Mouse (Mus musculus): ENCODE results near the gene Nr5a2. TPM values are rescaled to one million over a fixed set of nuclear protein-coding genes. Genes with fewer than 3 reads are reported as not detected.
"Not testable (repeated sequence)": the region's sequence is repeated elsewhere in the genome, so short reads cannot be mapped to it uniquely, and the experiment has no call there.

The Nr5a2 gene
- total RNA-seq, 2 experiments from 2014 or later = not detected

DNA sequence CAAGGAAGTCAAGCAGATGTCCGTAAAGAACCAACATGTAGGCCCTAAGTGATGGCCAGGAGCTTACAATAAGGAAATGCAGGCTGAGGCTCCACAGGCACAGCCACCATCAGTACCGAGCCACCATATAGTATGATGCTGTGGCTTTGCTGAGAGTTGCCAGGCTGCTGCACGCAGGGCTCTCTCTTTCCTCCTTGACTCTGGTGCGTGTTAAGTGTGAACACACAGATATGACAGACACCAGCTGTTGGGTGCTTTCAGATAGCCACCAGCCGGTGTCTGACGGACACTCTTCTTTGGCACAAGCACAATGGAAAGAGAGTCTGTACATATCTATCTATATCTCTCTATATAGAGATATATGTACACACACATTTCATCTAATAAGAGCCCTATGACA, 97.0 kb downstream of the Nr5a2 start:
- ATAC-seq (replicated peaks; ENCODE audit: low FRiP score, low TSS enrichment, poor library complexity, severe bottlenecking) = no peak

DNA sequence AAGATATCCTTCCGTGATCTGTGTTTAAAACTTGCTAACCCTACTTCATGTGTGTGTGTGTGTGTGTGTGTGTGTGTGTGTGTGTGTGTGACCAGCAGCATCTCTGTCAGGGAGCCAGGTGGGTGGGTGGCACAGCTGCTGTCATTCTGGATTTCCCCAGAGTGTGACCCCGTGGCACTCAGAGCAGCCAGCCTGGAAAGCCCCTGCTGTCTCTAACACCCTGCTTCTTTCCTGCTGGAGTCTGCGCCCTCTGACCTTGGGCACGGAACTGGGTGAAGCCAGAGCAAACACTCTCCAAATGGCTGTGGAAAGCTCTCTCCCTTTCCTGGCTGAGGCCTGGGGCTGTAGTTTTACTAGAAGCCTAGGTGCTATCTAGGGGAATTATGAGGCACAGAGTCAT, 100.8 kb downstream of the Nr5a2 start:
- ATAC-seq (replicated peaks; ENCODE audit: low FRiP score, low TSS enrichment, poor library complexity, severe bottlenecking) = no peak

DNA sequence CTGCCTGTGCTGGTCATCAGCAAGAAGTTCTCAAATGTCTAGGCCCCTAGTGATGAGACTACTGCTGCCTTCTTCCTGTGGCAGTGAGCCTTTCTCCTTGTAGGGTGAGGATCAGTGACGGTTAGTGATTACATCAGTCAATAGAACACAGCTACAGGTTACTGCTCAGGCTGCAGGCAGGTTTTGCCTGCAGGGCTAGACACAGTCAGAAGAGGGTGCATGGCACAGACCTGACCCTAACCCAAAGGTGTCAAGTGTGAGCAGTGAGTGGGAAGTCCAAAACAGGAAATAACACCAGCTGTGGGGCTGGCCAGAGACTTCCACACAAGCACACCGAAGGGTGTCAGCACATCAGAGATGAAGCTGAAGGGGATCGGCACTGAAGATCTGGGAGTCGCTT, 101.5 kb downstream of the Nr5a2 start:
- ATAC-seq (replicated peaks; ENCODE audit: low FRiP score, low TSS enrichment, poor library complexity, severe bottlenecking) = no peak

DNA sequence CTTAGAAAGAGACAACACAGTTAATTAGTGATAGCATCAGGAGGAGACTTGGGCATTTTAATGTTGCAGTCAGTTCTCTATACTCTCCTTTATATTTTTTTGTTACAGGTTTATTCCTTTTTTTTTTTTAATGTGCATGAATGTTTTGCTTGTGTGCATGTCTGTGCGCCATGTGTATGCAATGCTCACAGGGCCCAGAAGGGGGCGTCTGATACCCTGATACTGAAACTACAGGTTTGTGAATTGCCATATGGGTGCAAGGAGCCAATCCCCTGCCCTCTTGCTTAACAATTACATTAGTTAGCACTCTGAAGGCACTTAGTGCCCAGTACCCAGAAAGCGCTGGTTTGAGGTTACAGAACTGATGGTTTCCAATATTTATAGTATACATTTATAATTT, 104.1 kb downstream of the Nr5a2 start:
- no peak for ATAC-seq (replicated peaks; ENCODE audit: low FRiP score, low TSS enrichment, poor library complexity, severe bottlenecking)

DNA sequence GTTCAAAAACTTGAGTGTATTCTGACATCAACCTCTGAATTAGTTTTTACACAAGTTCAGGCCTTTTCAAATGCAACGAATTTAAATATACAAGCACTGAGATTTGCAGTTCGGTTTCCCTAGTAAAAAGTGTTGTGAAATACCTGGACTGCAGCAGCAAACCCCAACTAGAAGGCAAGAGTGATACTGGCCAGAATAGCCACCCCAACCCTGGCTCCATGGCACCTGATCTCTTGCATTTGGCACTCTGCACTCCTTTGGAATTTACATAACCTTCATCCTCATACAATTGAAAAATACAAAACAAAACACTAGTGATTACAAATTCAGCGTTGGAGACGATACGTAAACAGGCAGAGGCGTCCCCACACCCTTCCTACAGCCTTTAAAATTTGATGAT, 111.5 kb downstream of the Nr5a2 start:
- ATAC-seq (replicated peaks; ENCODE audit: low FRiP score, low TSS enrichment, poor library complexity, severe bottlenecking) = no peak

DNA sequence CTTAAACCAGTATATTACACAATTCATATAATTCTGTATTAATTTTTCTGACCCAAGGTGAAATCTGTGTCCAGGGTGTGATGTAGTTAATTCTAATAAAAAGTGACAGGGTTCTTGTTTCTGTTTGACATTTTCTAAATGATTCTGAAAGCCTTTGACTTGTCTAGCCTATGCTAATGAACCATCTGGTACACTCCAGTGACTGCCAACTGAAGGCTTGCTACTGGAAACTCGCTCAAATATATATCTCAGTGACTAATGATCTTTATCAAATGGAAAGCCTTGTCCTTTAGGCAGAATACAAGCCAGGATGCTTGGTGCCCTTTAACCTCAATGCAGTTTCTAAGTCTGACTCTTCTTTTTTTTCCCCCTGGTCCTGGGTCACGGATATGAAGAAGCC, 114.2 kb downstream of the Nr5a2 start:
- no peak for ATAC-seq (replicated peaks; ENCODE audit: low FRiP score, low TSS enrichment, poor library complexity, severe bottlenecking)

DNA sequence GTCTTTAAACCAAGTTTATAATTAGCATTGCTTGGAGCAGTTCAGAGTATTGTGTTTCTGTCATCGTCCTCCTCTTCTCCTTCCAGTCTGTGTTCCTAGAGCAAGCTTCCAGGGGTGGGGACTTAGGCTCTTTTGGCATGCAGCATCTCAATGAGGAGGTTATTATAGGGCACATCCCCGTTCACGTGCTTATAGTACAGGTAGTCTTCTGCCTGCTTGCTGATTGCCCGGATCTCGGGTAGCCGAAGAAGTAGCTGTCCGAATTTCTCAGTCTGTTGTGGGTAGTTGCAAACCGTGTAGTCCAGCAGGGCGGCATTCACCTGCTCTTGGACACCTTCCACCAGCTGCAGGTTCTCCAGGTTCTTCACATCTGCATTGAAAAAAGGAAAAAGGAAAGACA, 114.9 kb downstream of the Nr5a2 start:
- no peak for ATAC-seq (replicated peaks; ENCODE audit: low FRiP score, low TSS enrichment, poor library complexity, severe bottlenecking)

DNA sequence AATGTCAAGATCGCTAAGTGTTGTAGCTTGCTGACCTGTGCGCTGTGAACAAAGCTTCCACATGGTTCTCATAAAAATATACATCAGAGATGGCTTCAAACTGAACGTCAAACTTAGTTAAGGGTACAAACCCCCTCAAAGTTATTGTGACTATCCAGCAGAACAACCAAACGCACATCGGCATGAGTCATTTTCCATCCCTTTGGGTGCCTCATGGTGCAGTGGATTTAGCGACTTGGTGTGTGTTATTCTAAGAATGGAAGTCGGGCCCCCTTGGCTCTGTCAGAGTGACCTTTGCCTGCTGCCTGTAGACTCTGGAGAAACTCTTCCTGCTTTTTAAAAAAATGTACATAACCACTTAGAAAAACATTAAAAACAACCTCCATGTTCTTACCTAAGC, 119.7 kb downstream of the Nr5a2 start:
- ATAC-seq (replicated peaks; ENCODE audit: low FRiP score, low TSS enrichment, poor library complexity, severe bottlenecking) = no peak

DNA sequence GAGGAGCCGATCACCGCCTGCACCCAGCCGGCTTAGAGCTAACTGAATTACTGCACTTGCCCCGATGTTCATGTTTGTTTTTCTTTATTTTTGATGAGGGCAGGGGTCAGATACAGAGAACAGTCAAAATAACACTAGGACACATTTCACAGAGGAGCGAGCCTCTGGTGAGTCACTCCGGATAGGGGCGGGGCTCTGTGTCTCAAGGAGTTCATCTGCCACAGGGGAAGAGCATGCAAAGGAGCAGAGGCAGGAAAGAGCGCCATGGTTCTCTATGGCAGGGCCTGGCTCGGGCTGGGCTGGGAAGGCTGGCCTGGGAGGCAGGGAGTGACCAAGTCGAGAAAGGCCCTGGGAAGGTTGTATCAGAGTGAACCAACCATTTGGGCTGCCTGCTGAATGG, 121.0 kb downstream of the Nr5a2 start:
- no peak for ATAC-seq (replicated peaks; ENCODE audit: low FRiP score, low TSS enrichment, poor library complexity, severe bottlenecking)

DNA sequence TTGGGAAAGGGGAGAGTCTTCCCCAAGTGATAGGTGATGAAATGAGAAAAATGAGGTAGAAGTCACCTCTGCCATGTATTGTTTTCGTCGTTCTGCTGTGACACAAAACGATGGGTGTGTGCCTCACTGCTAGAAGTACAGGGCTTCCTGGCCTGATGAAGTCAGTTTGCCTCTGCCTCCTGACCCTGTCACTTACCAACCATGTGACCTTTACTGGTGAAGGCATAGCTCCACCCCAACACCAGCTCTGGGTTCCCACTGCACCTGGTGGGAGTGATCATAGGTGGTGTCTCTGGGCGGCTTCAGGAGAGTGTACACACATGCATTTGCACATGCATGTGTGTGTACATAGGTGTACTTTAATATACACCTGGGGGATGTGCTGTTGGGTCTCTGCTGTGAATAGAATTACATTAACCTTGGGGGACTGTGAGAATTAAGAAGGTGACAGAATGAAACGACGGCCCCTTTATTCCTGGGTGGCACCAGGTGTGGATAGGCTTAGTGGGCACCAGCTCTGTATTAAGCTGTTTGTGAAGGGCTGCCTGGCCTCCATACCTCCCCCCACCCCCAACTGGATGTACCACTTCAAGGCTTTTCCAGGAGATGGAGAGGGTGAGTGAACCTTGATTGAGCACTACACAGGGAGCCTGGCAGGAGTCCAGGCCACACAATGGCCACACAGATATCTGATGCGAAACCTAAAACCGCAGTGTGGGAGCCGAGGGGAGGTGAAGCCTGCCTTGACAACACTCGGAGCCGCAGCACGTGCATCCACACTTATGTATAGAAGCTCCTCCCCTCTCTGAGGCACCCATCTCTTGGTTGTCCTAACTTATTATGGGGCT, 127.7 kb downstream of the Nr5a2 start:
- ATAC-seq (replicated peaks; ENCODE audit: low FRiP score, low TSS enrichment, poor library complexity, severe bottlenecking) = no peak

DNA sequence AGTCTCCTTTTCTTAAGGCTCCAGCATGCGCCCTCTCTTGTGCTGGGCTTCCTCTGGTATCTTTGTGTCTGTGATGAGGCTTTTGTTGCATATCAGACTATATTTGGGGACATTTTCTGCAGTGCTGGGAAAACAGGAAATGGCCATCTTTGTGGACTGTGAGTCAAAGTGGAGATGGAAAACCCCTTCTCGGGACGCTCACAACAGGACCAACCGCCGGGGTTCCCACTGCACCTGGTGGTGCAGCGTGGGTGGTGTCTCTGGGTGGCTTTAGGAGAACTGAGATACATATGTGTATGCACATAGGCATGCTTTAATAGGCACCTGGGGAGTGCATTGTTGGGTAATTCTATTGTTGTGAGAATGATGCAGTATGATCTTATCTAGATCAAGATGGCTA, 129.3 kb downstream of the Nr5a2 start:
- no peak for ATAC-seq (replicated peaks; ENCODE audit: low FRiP score, low TSS enrichment, poor library complexity, severe bottlenecking)

DNA sequence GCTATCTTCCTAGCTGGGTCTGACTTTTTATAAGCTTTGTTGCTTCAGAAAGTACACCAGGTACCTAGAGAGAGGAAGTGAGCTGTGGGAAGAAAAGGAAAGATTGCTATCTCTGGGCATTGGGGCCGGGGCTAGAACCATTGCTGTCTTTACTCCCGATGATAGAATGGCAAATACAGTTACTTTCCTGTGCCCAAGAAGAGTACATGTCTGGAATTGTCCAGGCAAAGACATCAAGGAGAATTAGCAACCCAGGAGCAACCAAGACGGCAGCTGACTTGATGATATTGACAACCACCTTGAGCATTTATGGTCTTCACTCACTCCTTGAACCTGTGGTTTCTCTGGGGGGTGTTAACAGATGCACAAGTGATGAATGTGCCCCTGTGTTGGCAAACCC, 130.3 kb downstream of the Nr5a2 start:
- no peak for ATAC-seq (replicated peaks; ENCODE audit: low FRiP score, low TSS enrichment, poor library complexity, severe bottlenecking)

DNA sequence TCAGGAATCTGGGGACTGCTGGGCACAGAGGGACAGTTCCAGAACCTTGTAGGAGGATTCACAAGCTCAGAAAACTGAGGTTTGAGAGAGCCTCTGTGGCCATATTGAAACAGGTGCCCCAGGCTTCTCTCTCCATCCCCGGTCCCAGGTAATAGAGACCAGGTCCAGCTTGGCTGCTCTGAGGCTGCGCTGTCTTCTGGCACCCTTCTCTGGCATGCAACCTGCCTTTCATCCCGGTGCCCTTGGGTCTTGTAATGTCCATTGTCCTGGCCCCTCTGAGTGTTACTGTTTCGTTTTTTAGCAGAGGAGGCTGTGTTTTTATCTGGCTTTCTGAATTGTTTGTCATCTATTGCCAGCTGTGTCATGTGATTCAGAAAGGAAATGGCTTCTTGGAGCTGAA, 136.4 kb downstream of the Nr5a2 start:
- no peak for ATAC-seq (replicated peaks; ENCODE audit: low FRiP score, low TSS enrichment, poor library complexity, severe bottlenecking)

DNA sequence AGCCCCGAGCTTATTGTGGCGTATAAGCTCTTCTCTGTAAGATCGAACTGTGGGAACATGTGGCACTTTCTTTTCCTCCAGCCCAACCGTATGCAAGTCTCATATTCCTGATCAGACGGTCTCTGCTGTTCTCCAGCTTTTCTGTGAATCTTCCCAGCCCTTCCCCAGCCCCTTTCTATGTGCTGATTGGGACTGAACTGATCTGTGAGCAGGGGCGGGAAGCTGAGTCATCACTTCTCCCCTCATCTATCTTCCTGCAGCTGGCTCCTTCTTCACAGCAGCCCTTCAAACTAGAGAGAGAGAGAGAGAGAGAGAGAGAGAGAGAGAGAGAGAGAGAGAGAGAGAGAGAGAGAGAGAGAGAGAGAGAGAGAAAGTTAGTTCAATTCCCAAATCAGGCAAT, 159.6 kb downstream of the Nr5a2 start:
- ATAC-seq (replicated peaks; ENCODE audit: low FRiP score, low TSS enrichment, poor library complexity, severe bottlenecking) = no peak

DNA sequence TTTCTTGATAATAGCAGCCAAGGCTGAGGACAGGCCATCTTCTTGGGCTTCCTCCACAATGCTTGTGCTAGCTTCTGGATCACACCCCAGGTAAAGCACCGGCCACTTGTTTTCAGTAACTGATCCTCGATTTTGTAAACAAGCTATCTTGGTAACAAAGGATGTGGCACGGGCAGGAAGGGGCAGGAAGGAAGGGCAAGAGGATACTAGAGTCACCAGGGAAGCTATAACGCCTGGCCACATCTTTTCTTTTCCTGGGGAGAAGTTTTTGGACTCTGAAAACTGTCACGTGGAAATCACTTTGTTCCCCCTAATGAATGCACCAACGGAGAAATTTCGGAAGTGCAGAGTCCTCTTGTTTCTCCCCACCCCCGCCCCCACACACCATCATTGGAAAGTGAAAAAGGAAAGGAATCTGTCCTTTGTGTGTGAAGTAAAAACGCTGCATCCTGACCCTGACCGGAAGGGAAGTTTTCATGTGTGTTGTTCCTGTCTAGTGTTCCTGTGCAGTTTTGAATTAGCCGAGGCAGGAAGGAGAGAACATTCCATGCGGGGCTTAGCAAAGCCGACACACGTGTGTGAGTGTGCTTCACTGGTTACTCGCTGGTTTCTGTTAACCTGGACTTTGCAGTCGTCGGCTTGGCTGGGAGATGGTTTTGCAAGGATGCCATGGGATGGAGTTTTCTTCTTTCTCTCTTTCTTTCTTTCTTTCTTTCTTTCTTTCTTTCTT, 163.7 kb downstream of the Nr5a2 start:
- no peak for ATAC-seq (replicated peaks; ENCODE audit: low FRiP score, low TSS enrichment, poor library complexity, severe bottlenecking)

DNA sequence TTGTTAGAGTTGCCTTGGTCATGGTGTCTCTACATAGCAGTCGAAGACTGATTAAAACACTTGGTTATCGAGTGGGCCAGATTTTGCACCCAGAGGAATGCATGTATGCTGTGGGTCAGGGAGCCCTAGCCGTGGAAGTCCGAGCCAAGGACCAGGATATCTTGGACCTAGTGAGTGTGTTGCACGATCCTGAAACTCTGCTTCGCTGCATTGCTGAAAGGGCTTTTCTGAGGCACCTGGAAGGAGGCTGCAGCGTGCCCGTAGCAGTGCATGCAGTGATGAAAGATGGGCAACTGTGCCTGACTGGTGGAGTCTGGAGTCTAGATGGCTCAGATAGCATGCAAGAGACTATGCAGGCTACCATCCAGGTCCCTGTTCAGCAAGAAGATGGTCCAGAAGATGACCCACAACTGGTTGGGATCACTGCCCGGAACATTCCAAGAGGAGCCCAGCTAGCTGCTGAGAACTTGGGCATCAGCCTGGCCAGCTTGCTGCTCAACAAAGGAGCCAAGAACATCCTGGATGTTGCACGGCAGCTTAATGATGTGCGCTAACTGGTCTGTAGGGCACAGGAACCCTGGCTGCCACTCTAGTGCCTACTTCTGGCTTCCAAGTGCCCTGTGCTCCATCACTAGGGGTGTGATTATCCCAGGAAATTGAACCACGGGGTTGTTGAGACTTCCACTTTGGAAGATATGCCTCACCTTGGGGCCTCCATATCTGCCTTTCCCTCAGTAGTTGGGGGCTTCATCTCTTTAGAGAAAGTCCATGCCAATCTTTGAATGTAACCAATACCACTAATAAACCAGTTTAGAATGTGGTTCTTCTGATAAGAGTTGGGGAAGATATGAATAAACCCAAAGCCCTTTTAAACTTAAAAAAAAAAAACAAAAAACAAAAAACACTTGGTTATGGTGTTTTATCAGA, 167.0 kb downstream of the Nr5a2 start:
- not testable (repeated sequence) for ATAC-seq (replicated peaks; ENCODE audit: low FRiP score, low TSS enrichment, poor library complexity, severe bottlenecking)
